Mouse (Mus musculus) T-cell, adult 2 months (primary cell): ENCODE measurements at regions not wholly inside any gene's neighbourhood (a gene's known extent, or its start where the extent isn't known, plus 50 kb on each side); places are given as distances from the start of the nearest gene placed in this dataset.

Experiments used
- DNase-seq: peaks from one replicate; pipeline ENCODE4 v3.0.0; 2022; ENCODE audit warnings: low spot score

DNA sequence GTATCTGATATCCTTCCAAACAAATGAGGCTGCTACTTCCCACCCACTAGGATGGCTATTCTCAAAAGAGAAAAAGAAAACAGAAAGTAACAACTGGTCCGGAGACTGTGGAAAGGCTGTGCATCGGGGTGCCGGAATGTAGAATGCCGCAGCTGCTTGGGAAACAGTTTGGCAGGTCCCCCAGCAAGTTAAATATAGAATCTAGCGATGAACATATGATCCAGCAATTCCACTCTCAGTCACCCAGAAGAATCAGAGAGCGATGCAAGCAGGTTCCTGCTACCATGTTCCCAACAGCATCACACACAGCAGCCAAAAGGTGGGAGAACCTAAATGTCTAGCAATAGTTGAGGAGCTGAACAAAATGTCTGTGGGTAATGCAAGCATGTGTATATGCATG, 528.3 kb upstream of the Gm19410 start:
- no peak for DNase-seq

DNA sequence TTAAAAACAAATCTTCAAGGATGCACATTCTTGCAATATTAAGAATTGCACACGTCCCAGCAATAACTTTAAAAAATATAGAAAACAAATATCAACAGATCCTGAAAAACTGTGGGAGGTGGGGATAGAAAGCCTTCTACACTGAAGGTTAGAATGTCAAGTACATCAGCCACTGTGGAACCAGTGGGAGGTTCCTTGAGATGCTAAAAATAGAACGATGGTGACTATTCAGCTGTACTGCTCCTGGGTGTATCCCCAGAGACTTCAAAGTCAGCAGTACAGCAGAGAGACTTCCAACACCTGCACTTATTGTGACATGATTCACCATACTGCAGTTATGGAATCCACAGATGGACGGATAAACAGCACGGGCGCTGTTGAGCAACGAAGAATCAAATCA, 524.7 kb upstream of the Gm19410 start:
- no peak for DNase-seq

DNA sequence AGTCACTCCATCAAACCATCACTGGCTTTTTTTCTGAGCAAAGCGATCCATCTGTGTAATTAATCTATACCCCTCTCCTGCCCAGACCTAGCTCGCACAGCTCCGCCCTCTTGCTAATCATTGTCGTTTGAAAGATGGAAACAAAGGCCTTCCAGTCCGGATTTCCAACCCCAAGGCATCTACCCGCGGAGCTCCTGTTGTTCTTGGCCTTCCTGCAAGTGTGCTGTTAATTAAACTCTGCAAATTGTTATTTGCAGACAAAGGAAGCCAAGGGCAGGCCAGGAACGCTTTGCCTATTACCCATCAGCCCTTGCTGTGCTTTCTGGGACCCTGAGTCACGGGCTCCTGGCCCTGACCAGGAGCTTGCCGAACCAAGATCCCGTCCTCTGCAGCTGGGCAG, 522.0 kb upstream of the Gm19410 start:
- DNase-seq, result no peak

DNA sequence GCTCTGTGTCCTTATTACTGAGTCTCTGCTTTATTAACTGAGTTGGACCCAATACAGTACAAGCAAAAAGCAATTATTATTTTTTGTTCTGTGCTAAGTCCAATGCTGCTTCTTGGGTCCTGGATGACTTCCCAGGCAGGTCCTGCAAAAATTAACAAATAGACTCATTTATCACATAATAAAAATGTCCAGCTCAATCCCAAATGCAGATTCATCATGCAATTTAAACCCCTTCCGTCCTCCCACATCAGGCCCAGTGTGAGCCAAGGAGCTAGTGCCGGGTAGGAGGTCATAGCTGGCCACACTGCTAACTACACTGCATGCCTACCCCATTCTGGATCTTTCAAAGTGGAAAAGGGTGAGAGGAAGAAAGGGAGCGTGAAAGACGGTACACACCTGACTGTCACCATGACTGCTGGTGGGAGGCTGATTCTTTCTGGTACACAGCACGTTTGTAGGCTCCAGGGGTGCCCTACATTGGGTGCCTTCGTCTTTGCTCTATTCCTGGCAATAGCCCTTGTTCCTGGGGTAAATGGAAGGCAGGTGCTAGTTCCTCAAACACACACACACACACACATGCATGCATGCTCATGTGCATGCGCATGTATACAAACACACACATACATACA, 515.7 kb upstream of the Gm19410 start:
- no peak for DNase-seq

DNA sequence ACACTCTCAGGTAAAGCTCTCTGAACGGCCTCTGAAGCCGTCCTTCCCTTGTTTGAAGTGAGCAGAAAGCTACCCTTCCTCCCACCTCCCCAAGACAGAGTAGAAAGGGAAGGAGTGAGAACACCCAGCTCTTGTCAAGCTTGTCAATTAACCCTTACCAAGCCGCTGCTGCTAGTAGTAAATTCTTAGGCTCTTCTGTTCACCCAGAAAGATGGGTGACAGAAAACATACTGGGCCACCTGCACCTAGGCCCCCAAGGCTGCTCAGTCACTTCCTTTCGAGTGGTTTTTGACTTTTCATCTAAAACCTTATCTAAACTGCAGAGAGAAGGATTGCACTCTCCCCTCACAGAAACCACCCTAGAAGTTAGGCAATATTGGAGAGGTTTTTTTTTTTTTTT, 514.9 kb upstream of the Gm19410 start:
- peak; percentile 15 for DNase-seq

DNA sequence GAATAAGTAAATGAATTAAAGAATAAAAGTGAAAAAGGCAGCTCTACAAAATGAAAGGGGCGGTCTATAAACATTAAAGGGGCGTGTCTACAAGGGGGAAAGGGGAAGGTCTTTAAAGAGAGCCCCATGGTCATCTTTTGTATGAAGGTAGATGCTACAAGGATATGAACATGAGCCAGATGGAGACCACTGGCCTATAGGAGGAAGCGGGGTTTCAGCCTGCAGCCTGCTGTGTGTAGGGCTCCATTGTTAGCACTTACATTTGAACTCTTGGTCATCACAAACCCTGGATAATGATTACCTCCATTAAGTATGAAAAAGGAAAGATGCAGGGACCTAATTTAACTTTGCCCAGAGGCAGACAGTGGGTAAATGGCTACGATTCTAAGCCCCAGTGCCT, 511.6 kb upstream of the Gm19410 start:
- DNase-seq, result no peak

DNA sequence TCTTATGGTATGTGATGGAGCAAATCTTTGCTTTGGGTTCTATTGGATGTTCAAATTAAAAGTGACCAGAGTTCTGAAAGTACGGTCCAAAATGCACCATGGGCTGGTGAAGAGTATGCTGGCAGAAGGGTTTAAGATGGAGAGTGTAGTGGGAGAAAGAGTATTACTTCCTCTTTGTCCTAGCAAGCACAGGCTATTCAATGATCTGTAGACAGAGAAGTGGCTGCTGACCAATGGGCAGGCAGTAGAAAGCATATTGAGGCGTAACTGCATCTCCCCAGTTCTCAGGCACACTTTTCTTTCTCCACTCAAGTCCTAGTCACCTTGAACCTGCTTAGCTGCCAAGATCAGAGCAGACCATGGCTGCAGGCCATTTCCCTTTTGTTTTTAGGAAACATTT, 510.3 kb upstream of the Gm19410 start:
- no peak for DNase-seq

DNA sequence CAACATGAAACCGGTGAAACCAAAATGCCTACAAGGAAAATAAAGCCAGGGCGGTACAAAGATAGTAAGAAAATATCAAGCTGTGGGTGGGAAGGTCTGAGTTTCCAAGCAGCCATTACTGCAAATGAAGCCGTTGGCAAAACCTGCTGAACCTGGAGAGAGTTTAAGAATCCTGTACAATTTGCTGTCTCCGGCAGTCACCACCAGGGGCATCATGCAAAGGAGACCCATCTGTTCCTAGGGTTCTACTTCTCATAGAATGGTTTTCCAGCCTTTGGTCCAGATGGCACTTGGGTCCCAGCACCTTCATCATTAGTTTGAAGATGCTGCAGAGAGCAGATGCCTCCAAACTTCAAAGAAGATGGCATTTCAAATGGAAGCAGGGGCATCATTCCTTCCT, 508.6 kb upstream of the Gm19410 start:
- DNase-seq, result no peak

DNA sequence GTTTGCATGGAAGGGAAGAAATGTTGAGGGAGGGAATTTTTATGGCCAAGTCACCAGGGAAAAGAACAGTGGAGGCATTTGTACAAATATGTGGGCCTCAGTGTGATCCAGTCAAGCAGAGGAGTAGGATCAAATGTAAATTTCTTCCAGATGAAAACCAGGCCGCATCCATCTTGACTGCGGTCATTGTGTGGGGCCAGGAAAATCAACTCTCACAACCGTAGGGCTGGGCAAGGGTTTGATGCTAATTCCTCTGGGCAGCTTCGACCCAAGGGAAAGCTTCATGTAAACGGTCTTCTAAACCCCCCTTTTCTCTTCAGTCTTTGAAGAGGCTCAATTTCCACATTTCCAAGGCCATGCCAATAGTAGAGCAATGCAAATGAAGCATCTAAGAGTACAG, 497.4 kb upstream of the Gm19410 start:
- no peak for DNase-seq

DNA sequence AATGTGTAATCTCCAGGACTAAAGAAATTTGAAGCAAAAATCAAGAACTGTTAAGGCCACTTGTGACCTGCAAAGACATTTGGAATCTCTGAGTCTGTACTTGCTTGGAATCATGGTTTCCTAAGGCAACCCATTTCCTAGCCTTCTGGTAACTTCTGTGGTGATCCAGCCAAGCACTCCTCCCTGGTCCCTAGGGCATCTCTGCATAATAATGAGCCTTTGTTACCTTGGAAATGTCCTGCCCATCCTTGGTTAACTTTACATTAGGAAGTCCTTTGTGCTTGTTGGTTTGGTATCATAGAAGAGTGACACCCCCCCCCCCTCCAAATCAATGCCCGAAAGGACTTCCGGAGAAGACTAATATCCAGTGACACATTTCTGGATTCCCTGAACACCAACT, 496.6 kb upstream of the Gm19410 start:
- no peak for DNase-seq

DNA sequence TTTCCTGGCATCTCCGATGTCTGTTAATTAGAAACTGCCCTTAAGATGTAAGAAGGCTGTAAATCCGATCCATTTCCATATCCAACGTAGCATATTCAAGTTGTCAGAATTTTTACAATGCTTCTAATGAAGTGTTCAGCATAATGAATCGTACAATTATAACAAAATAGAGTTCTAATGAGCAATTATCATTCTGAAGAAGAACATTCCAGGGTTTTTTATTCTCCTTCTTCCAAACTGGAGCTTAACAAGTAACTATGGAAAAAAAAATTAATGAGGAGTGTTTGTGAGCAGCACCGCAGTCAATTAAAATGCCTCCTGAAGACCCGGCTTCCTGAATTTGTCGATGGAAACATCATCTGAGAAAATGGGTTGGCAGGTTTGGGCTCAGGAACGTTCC, 489.6 kb upstream of the Gm19410 start:
- DNase-seq, result no peak

DNA sequence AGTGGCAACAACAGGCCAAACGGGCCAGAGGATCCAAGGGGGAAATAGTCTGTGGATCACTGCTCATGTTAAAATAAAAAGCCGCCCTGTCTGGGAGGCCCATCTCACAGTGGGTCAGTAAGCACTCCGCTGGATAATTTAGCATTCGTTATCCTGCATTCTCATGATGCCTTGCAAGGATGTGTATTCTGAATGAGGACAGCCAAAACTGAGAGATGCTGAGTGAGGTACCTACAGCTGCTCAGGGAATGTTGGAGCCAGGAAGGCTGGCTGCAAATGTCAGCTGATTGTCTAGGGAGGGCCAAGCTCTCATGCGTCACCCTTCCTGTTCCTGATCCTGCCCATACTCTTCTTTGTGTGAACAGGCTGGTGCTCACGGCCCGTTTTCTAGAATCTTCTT, 489.1 kb upstream of the Gm19410 start:
- no peak for DNase-seq

DNA sequence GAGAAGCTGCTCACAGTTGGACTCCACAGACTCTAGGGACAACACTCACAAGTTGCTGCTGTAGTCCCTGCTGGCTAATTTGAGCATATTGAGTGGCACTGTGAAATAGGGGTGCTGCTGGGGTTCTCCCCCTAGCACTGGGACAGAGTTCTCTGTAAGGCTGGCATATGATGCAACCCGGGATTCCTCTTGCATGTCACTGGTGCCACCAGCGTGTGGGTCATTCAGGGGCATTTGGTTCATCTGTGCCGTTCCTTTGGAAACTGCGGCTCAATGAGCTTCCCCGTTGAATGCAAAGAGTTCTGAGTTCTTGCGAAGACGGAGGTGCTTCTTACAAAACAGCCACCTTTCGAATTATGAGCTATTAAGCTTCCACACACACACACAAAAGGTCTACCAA, 486.6 kb upstream of the Gm19410 start:
- no peak for DNase-seq

DNA sequence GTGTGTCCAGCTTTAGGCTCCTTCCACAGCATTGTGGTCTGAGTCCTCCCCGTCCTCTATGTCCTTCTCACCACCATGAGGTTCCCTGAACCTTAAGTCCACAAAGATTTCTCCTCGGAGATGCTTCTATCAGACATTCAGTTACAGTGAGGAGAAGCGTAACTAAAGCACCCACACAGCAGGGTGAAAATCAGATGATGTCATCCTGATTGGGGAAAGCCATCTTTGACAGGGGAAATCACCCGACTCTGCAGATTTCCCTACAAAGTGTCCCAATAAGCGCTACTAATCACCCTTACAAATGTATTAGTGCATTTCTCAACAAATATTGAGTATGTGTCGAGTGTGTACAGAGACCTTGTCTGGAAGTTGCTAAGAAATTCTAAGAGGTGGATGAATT, 484.8 kb upstream of the Gm19410 start:
- DNase-seq, result no peak

DNA sequence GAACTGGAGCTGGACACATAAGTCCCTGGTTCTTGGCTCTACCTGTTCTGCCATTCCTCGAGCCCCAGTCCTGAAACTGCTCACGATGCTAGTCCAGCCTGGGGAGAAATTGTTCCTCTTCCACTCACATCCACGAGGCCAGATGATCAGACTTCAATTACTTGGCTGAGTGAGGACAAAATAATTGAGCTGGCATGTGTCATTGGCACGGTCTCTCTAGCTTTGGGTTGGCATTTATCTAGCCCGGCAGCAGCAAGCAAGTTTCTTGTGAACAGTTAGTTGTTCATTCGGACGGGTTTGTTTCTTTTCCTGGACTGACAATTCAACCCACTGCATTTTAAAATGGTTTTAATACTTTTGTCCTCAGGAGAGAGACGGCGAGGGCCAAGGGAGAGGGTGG, 482.2 kb upstream of the Gm19410 start:
- DNase-seq, result no peak

DNA sequence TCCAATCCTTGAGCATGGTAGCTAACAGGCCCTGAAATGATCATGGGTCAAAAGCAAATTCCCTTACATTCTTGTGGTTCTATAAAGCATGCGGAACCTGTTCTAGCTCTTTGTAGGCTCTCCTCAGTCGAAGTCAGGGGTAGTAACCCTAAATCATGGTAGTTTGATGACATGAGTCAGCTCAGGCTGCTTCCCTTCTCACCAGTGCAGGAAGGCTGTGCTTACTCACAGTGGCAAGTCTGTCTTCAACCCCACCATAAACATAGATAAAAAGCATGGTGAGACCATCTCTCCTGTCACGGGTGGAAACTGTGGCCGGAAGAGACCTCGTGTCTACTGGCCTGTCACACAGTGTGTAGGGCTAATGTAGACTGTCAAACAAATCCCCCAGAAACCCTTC, 476.6 kb upstream of the Gm19410 start:
- no peak for DNase-seq

DNA sequence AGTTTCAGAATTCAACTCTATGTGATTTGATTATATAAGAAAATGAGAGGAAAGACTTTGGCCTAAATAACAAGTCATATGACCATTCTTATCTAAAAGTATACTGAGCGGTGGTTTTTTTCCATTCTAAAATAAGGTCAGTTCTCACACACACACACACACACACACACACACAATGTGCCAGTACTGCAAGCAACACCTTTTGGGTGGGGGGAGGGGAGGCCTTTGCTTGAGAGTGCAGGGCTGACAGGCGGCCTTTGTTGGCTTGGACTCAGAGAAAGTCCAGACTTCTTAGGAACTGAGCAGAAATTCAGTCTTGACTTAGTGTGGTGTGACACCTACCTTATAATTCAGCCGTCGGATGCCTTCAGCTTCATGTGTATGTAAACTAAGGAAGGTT, 475.6 kb upstream of the Gm19410 start:
- no peak for DNase-seq

DNA sequence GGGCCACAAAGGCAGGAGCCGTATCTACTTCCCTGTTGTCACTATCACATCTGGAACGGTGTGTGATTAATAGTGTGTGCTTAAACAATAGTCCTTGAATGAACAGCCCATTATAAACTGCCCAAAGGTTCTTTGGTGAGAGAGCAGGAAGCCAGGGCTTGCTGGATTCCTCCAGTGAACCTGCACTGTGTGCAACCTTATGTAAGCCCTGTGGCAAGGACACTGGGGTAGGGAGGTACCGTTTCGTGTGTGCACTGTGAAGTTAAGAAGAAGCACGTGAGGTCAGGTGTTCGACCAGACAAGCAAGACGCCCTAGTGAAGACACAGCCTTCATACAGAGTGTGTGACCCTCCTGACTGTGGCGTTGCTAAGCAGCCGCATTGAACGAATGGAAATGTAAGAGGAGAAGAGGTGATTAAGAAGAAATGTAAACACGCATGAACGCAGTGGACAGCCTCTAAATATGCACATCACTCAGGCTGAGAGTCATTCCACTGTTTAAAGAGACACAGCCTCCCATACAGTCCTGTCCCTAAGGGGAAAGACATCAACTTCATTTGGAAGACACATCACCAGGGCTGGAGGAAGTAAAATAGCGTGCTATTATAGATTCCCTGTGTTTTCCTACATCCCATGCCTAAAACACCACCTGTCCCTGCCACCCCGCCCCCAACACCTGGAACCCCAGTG, 472.0 kb upstream of the Gm19410 start:
- DNase-seq, result no peak

DNA sequence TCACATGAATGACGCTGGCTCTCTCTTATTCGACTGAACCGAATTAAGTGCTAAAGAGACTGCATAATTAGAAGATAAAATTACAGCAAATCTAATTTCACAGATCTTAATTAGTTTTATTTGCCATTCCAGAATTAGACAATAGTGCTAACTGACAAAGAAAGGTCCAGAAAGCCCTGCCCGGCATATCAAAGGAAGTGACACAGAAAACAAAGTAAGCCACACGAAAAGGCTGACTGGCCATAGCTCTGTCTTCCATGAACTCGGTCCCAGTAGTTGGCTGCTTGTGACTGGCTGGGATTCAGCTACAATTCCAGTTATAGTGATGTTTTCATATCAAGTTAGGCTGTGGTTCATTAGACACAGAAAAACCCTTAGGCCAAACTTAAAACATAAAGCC, 468.7 kb upstream of the Gm19410 start:
- DNase-seq, result no peak

DNA sequence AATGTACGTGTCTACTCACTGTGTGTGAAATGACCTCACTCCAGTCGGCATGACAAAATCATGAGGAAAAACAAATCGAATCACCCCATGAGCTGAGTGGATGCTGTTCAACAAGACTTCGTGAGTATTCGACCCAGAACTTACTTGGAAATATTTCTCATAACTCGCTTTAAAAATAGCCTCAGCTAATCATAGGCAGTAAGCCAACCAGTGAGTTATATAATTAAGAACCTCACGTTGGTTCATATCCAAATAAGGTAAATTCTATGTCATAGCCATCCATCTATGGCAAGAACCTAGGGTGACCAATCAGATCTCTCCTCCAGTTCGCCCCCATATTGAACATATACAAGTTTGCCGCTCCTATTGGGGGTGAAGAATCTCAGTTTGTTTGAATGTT, 466.5 kb upstream of the Gm19410 start:
- DNase-seq, result no peak

DNA sequence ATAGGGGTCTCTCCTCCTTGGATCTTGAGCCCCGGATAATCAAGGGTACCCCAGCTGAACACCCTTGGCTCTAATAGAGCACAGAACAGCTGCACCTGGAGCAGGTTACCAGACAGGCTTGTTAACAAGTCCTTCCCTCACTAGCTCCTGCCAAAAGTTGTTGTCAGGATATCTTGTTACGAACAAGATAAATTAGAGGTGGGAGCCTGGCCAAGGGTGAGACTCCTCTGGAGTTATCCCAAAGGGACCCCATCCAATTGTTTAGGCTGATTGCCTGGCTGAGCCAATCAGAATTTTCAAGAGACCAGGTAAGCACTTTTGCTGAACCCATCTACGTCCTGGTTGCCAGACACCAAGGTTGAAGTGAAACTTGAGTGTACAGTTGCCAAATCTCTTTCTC, 465.2 kb upstream of the Gm19410 start:
- DNase-seq, result no peak

DNA sequence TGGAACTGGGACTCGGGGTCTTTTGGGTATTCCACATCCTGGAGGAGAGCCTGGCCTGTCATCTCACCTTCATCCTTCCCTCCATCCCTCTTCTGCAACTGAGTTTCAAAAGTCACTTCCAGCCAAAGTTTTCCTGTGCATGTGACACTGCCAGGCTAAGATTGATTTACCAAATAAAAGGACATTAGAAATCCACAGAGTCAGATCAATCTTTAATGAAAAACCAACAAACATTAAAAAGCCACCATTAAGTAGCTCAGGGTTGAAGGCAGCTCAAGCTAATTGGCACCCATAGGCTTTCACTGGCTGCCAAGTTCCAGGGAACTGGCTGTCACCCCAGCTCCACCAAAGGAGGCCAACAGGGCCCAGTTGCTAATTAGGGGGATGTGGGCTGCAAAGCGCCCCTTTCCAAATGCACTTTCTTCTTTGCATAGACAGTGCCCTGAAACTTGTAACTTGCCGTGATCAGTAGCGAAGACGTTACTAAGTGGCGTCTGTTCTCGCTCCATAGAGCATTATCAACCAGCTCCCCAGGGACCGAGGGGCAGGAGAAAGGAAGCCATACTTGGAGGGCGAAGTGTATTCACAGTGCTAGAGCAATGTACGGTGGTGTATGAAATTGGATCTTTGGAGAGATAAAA, 464.6 kb upstream of the Gm19410 start:
- DNase-seq, result no peak

DNA sequence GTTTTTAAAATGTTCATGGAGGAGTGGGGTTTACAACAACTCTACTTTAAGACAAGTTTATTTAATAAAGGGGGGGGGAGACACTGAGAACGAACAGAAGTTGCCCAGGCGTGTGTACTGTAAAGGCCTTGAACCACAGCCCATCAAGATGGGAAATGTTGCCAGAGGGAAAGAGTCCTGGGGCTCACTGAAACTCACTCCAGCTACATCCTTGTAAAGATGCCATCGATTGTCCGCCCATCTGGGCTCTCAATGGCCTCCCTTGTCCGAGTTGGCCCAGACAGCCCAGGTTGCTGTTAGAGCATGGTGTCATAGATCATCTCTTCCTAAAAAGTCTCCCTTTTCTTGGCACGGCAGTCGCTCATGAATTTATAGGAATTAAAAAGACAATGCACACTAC, 462.7 kb upstream of the Gm19410 start:
- no peak for DNase-seq
